Mouse (Mus musculus) cerebellum, postnatal 10 days (tissue): ENCODE data around the gene Wwox.
A peak's percentile ranks its signal among the peaks of the same experiment; 100 is the strongest.

Source experiments
- DNase-seq, 2 experiments: peaks; one replicate each; pipeline ENCODE4 v3.0.0; 2021; ENCODE audit warnings: mixed read lengths in 2 of 2

Wwox gene

GRCm38 (mm10) chr8:114548837-114549236, 109.4 kb downstream of the Wwox start:
- no peak for DNase-seq

- peak; percentile 57 to 67 for DNase-seq
Measured at GRCm38 (mm10) chr8:114550029-114550428, 110.6 kb downstream of the Wwox start.

GRCm38 (mm10) chr8:114552606-114553005, 113.2 kb downstream of the Wwox start:
- no peak for DNase-seq

- no peak for DNase-seq
Measured at GRCm38 (mm10) chr8:114554966-114555365, 115.5 kb downstream of the Wwox start.

- DNase-seq: no peak
Measured at GRCm38 (mm10) chr8:114555491-114556202, 116.2 kb downstream of the Wwox start.

- DNase-seq: no peak
Measured at GRCm38 (mm10) chr8:114561191-114561590, 121.7 kb downstream of the Wwox start.

GRCm38 (mm10) chr8:114562486-114562885, 123.0 kb downstream of the Wwox start:
- no peak for DNase-seq

GRCm38 (mm10) chr8:114563361-114563760, 123.9 kb downstream of the Wwox start:
- no peak for DNase-seq

- DNase-seq: no peak
Measured at GRCm38 (mm10) chr8:114564036-114564435, 124.6 kb downstream of the Wwox start.

GRCm38 (mm10) chr8:114568531-114569166, 129.2 kb downstream of the Wwox start:
- no peak for DNase-seq

GRCm38 (mm10) chr8:114573014-114573746, 133.7 kb downstream of the Wwox start:
- DNase-seq: no peak

GRCm38 (mm10) chr8:114573747-114574093, 134.3 kb downstream of the Wwox start:
- DNase-seq: no peak

- no peak for DNase-seq
Measured at GRCm38 (mm10) chr8:114579292-114579691, 139.8 kb downstream of the Wwox start.

GRCm38 (mm10) chr8:114580684-114581083, 141.2 kb downstream of the Wwox start:
- DNase-seq: no peak

- peak; percentile 38 to 43 for DNase-seq
Measured at GRCm38 (mm10) chr8:114590336-114590867, 150.9 kb downstream of the Wwox start.

GRCm38 (mm10) chr8:114591296-114592280, 152.1 kb downstream of the Wwox start:
- DNase-seq: peak; percentile 92 to 95

- DNase-seq: peak; percentile 50 to 75
Measured at GRCm38 (mm10) chr8:114593424-114594157, 154.1 kb downstream of the Wwox start.

GRCm38 (mm10) chr8:114594811-114595210, 155.4 kb downstream of the Wwox start:
- peak in 1 of 2 experiments; percentile 21 for DNase-seq

- no peak for DNase-seq
Measured at GRCm38 (mm10) chr8:114599555-114599954, 160.1 kb downstream of the Wwox start.

- peak; percentile 71 to 76 for DNase-seq
Measured at GRCm38 (mm10) chr8:114600196-114600595, 160.7 kb downstream of the Wwox start.

- DNase-seq: peak in 1 of 2 experiments; percentile 26
Measured at GRCm38 (mm10) chr8:114603046-114603445, 163.6 kb downstream of the Wwox start.
